Mouse (Mus musculus): ENCODE results near the gene Asgr1. TPM values are rescaled to one million over a fixed set of nuclear protein-coding genes. Genes with fewer than 3 reads are reported as not detected.
A peak's percentile ranks its signal among the peaks of the same experiment; 100 is the strongest.
"Not testable (repeated sequence)": the region's sequence is repeated elsewhere in the genome, so short reads cannot be mapped to it uniquely, and the experiment has no call there.

The Asgr1 gene
- total RNA-seq (2021) = under 1 TPM in 1 of 2 experiments, not detected in 1; 0.29 TPM
- long read RNA-seq, experiment 1 = 0 reads
- long read RNA-seq, experiment 2 = 0 reads

GRCm38 (mm10) chr11:70053898-70054570 is at the start of gene Asgr1:
TSS of gene Asgr1 (plus strand) at chr11:70054085.
- DNase-seq = no peak

- no peak for DNase-seq
These were observed 48.4 kb upstream of the Asgr1 start for GRCm38 (mm10) chr11:70005521-70005920.

- no peak for DNase-seq
These were observed 43.9 kb upstream of the Asgr1 start for GRCm38 (mm10) chr11:70010033-70010432.

GRCm38 (mm10) chr11:70010548-70010947 is 43.3 kb upstream of the Asgr1 start:
- DNase-seq = no peak

- no peak for DNase-seq
These were observed 42.9 kb upstream of the Asgr1 start for GRCm38 (mm10) chr11:70010961-70011360.

GRCm38 (mm10) chr11:70012931-70013330 is 41.0 kb upstream of the Asgr1 start:
- DNase-seq = no peak

GRCm38 (mm10) chr11:70013408-70013807 is 40.5 kb upstream of the Asgr1 start:
- DNase-seq = no peak

GRCm38 (mm10) chr11:70014051-70014450 is 39.8 kb upstream of the Asgr1 start:
- no peak for DNase-seq

GRCm38 (mm10) chr11:70014880-70015558 is 38.9 kb upstream of the Asgr1 start, which contains the start of gene Acadvl:
TSS of gene Acadvl (minus strand) at chr11:70015411.
- peak; percentile 84 for DNase-seq

- DNase-seq = no peak
These were observed 38.2 kb upstream of the Asgr1 start for GRCm38 (mm10) chr11:70015677-70016076.

- DNase-seq = not testable (repeated sequence)
These were observed 37.7 kb upstream of the Asgr1 start for GRCm38 (mm10) chr11:70016177-70016576.

GRCm38 (mm10) chr11:70016669-70017068 is 37.2 kb upstream of the Asgr1 start, which contains the start of gene Dlg4:
TSS of gene Dlg4 (plus strand) at chr11:70016942.
- DNase-seq = no peak

GRCm38 (mm10) chr11:70017199-70017767 is 36.6 kb upstream of the Asgr1 start:
- no peak for DNase-seq

GRCm38 (mm10) chr11:70018131-70018990 is 35.5 kb upstream of the Asgr1 start:
- DNase-seq = peak; percentile 62

GRCm38 (mm10) chr11:70019495-70020021 is 34.3 kb upstream of the Asgr1 start:
- DNase-seq = no peak

GRCm38 (mm10) chr11:70020022-70020631 is 33.8 kb upstream of the Asgr1 start:
- DNase-seq = no peak

- DNase-seq = peak; percentile 61
These were observed 33.1 kb upstream of the Asgr1 start for GRCm38 (mm10) chr11:70020731-70021263.

GRCm38 (mm10) chr11:70021264-70022132 is 32.4 kb upstream of the Asgr1 start:
- peak; percentile 97 for DNase-seq

- no peak for DNase-seq
These were observed 30.3 kb upstream of the Asgr1 start for GRCm38 (mm10) chr11:70023481-70024150.

- DNase-seq = no peak
These were observed 29.8 kb upstream of the Asgr1 start for GRCm38 (mm10) chr11:70024151-70024514.
